Mouse (Mus musculus) central nervous system, embryonic 14 days (tissue): ENCODE results near the gene Sp7. TPM values are rescaled to one million over a fixed set of nuclear protein-coding genes. Genes with fewer than 3 reads are reported as not detected.

Source experiments
- polyA plus RNA-seq: library from polyadenylated mRNA; depleted of rRNA; stranded (reverse); fragments of >200 nt; gene quantifications from 2 replicates; pipeline ENCODE4 v1.2.3, GENCODE M21; 2012; rRNA removed

The Sp7 gene
- polyA plus RNA-seq, result 4.1 and 7.9 TPM in 2 replicates

GRCm38 (mm10) chr15:102366733-102367344, at the start of gene Sp7:
Gene Sp7, minus strand, starts transcription at chr15:102367182.

GRCm38 (mm10) chr15:102405489-102406195, 38.7 kb upstream of the Sp7 start, which contains the start of gene Sp1:
Gene Sp1, plus strand, starts transcription at chr15:102406143.

GRCm38 (mm10) chr15:102350138-102350941, 16.6 kb downstream of the Sp7 start, which contains the start of gene Aaas:
Gene Aaas, minus strand, starts transcription at chr15:102350771.

GRCm38 (mm10) chr15:102331610-102332015, 35.4 kb downstream of the Sp7 start, which contains the start of gene Myg1:
Gene Myg1, plus strand, starts transcription at chr15:102331709.

GRCm38 (mm10) chr15:102326022-102326576, 40.9 kb downstream of the Sp7 start, which contains the start of gene Pfdn5:
Gene Pfdn5, plus strand, starts transcription at chr15:102326116.

Other genes starting within 250 kb of the Sp7 start
- 61.2 and 70.4 TPM in 2 replicates for gene Spryd3, start 230.9 kb downstream of the Sp7 start, polyA plus RNA-seq
- gene Igfbp6, start 222.8 kb downstream of the Sp7 start, polyA plus RNA-seq, result 0.98 and 2.7 TPM in 2 replicates
- 0.20 and 0.25 TPM in 2 replicates for gene Soat2, start 216.7 kb downstream of the Sp7 start, polyA plus RNA-seq
- gene Zfp740, start 163.9 kb downstream of the Sp7 start, polyA plus RNA-seq, result 104 and 115 TPM in 2 replicates
- 53.4 and 66.2 TPM in 2 replicates for gene Csad, start 162.5 kb downstream of the Sp7 start, polyA plus RNA-seq
- gene Itgb7, start 135.2 kb downstream of the Sp7 start, polyA plus RNA-seq, result 0.44 and 1.0 TPM in 2 replicates
- 10.4 and 29.3 TPM in 2 replicates for gene Rarg, start 109.7 kb downstream of the Sp7 start, polyA plus RNA-seq
- 0.32 and 0.73 TPM in 2 replicates for gene Gm9918, start 96.6 kb downstream of the Sp7 start, polyA plus RNA-seq
- gene Mfsd5, start 87.7 kb downstream of the Sp7 start, polyA plus RNA-seq, result 39.0 and 40.3 TPM in 2 replicates
- 16.3 and 17.7 TPM in 2 replicates for gene Espl1, start 70.9 kb downstream of the Sp7 start, polyA plus RNA-seq
- gene Pfdn5, start 41.1 kb downstream of the Sp7 start, polyA plus RNA-seq, result 418 and 443 TPM in 2 replicates
- gene Myg1, start 35.5 kb downstream of the Sp7 start, polyA plus RNA-seq, result 116 and 117 TPM in 2 replicates
- 49.4 and 50.3 TPM in 2 replicates for gene Aaas, start 16.4 kb downstream of the Sp7 start, polyA plus RNA-seq
- 21.8 TPM in 2 replicates for gene Sp1, start 39.0 kb upstream of the Sp7 start, polyA plus RNA-seq
- 0.58 and 0.82 TPM in 2 replicates for gene Amhr2, start 78.2 kb upstream of the Sp7 start, polyA plus RNA-seq
- 98.8 and 101 TPM in 2 replicates for gene Prr13, start 91.8 kb upstream of the Sp7 start, polyA plus RNA-seq
- 555 and 600 TPM in 2 replicates for gene Pcbp2, start 103.4 kb upstream of the Sp7 start, polyA plus RNA-seq
- not detected in 2 replicates for gene Gm10337, start 136.5 kb upstream of the Sp7 start, polyA plus RNA-seq
- gene Map3k12, start 149.9 kb upstream of the Sp7 start, polyA plus RNA-seq, result 69.0 and 72.9 TPM in 2 replicates
- gene Tarbp2, start 151.0 kb upstream of the Sp7 start, polyA plus RNA-seq, result 146 TPM in 2 replicates
- 7.6 and 8.6 TPM in 2 replicates for gene Npff, start 157.8 kb upstream of the Sp7 start, polyA plus RNA-seq